Mouse (Mus musculus) heart, adult 2 months (tissue): ENCODE results near the gene Mknk2. TPM values are rescaled to one million over a fixed set of nuclear protein-coding genes. Genes with fewer than 3 reads are reported as not detected.
"Not testable (repeated sequence)": the region's sequence is repeated elsewhere in the genome, so short reads cannot be mapped to it uniquely, and the experiment has no call there.

Source experiments
- DNase-seq, 2 experiments: peaks; one replicate each; pipeline ENCODE4 v3.0.0; 2021
- H3K27ac ChIP-seq: fragments of 200-600 bp; 2 replicates; pipeline ENCODE4 v1.8.1; 2022
- H3K27me3 ChIP-seq: fragments of 200-500 bp; 2 replicates; pipeline ENCODE4 v1.6.1; 2012; ENCODE audit warnings: mild to moderate bottlenecking, low read length, inconsistent platforms, mixed read lengths; ENCODE audit not compliant: control insufficient read depth, insufficient read depth
- H3K36me3 ChIP-seq: fragments of 200-500 bp; 2 replicates; pipeline ENCODE4 v1.6.1; 2012; ENCODE audit warnings: low read length, inconsistent platforms; ENCODE audit not compliant: control insufficient read depth, insufficient read depth
- H3K4me1 ChIP-seq: fragments of 200-500 bp; 2 replicates; pipeline ENCODE4 v1.6.1; 2011; ENCODE audit warnings: low read length; ENCODE audit not compliant: control insufficient read depth, insufficient read depth
- H3K4me3 ChIP-seq: fragments of 200-600 bp; 2 replicates; pipeline ENCODE4 v1.8.1; 2022
- H3K79me2 ChIP-seq: fragments of 200-500 bp; replicated peaks from 2 replicates; pipeline ENCODE4 v1.6.1; 2012; ENCODE audit warnings: mild to moderate bottlenecking, inconsistent platforms, low read length, moderate library complexity, mixed read lengths; ENCODE audit not compliant: control insufficient read depth, insufficient read depth
- H3K9ac ChIP-seq: fragments of 200-500 bp; 2 replicates; pipeline ENCODE4 v1.6.1; 2012; ENCODE audit warnings: low read depth, mild to moderate bottlenecking, control low read depth, inconsistent platforms, low read length, mixed read lengths
- CTCF ChIP-seq: fragments of 200-600 bp; IDR thresholded peaks from 2 replicates; pipeline ENCODE4 v1.8.1; 2022; ENCODE audit warnings: antibody characterized with exemption, mild to moderate bottlenecking, moderate library complexity
- EP300 ChIP-seq: fragments of 200-500 bp; IDR thresholded peaks from 2 replicates; pipeline ENCODE4 v1.6.1; 2011; ENCODE audit warnings: low read depth, low read length, control low read depth; ENCODE audit not compliant: insufficient read depth
- POLR2A ChIP-seq: fragments of 200-500 bp; IDR thresholded peaks from 2 replicates; pipeline ENCODE4 v1.6.1; 2011; ENCODE audit warnings: mild to moderate bottlenecking, low read depth, low read length, control low read depth; ENCODE audit not compliant: insufficient read depth
- WGBS: fragments of 180-500 bp; shearing (Covaris S2); methylation state at CpG from one replicate; pipeline ENCODE4 v1.1.7; 2018; 5-methylcytosine and 5-hydroxymethylcytosine counted together
- intact Hi-C: fragments of 180-260 bp; cut with DNase I; formaldehyde crosslinking; loops from one replicate; pipeline ENCODE4 v1.15.1; 2025
- polyA plus RNA-seq: library from polyadenylated mRNA; depleted of rRNA; stranded (reverse); fragments of >200 nt; gene quantifications from 2 replicates; pipeline ENCODE4 v1.2.3, GENCODE M21; 2012
- total RNA-seq, 2 experiments: library from RNA; stranded (reverse); gene quantifications; 2 replicates each; pipeline ENCODE4 v1.2.3; 2021

The Mknk2 gene
- total and polyA plus RNA-seq, 3 experiments, result 176 to 229 (median 208) TPM

- H3K27ac ChIP-seq, result no peak overlapping the region
- intact Hi-C loops, result no loop called here
These were observed 24.7 kb downstream of the Mknk2 start for GRCm38 (mm10) chr10:80653156-80653720.

GRCm38 (mm10) chr10:80650392-80650791, 27.5 kb downstream of the Mknk2 start:
- Histone ChIP-seq H3K4me3 (no peak overlapping the region), H3K27me3 (no peaks in the 10 kb centered on the region), H3K4me1 (0 out of 2 replicates have a peak, but pooled peaks cover 3% of the 10 kb centered on the region), H3K9ac (no peak overlapping the region), H3K36me3 (no peaks in the 10 kb centered on the region), H3K27ac (no peak overlapping the region), H3K79me2 (no peaks in the 10 kb centered on the region; the same call in 1 of the 2 replicates)
- intact Hi-C loops, result no loop called here
- WGBS, result 80% methylated on average over 10 of the region's 10 CpGs
- TF ChIP-seq CTCF, result no peak
- TF ChIP-seq EP300, result no peak
- TF ChIP-seq POLR2A, result no peak
- DNase-seq, result no peak

More at GRCm38 (mm10) chr10:80653156-80653720, 24.7 kb downstream of the Mknk2 start:
- Histone ChIP-seq H3K4me1 (peaks cover 7% of the 10 kb centered on the region; the same call in 1 of the 2 replicates), H3K36me3 (no peaks in the 10 kb centered on the region), H3K27me3 (no peaks in the 10 kb centered on the region), H3K4me3 (no peak overlapping the region), H3K9ac (no peak overlapping the region), H3K79me2 (no peaks in the 10 kb centered on the region; the same call in none of the 2 replicates)
- no peak for TF ChIP-seq CTCF
- TF ChIP-seq EP300, result no peak
- no peak for TF ChIP-seq POLR2A
- WGBS, result 81% methylated on average over 6 of the region's 6 CpGs
- no peak for DNase-seq

DNA sequence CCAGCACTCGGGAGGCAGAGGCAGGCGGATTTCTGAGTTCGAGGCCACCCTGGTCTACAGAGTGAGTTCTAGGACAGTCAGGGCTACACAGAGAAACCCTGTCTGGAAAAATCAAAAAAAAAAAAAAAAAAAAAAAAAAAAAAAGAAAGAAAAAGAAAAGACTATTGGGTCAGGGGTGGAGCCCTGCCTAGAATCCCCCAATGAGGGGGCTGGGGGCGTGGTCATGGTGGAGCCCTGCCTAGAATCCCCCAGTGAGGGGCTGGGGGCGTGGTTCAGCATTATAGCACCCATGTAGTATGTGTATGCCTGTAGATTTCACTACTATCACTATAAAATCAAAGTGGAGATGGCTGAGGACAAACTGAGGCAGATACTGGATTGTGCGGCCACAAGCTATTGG, 28.0 kb downstream of the Mknk2 start:
- intact Hi-C loops, result not testable (repeated sequence)

GRCm38 (mm10) chr10:80646936-80647335, 31.0 kb downstream of the Mknk2 start:
- no peaks in the 10 kb centered on the region for H3K4me1 ChIP-seq
- 80% methylated on average over 10 of the region's 10 CpGs for WGBS
- H3K79me2 ChIP-seq, result no peaks in the 10 kb centered on the region; the same call in 1 of the 2 replicates
- TF ChIP-seq EP300 (no peak), CTCF (no peak), POLR2A (no peak)
- no peaks in the 10 kb centered on the region for H3K36me3 ChIP-seq
- no peaks in the 10 kb centered on the region for H3K27me3 ChIP-seq
- intact Hi-C loops, result no loop called here
- no peak overlapping the region for H3K9ac ChIP-seq
- no peak for DNase-seq
- no peak overlapping the region for H3K27ac ChIP-seq
- H3K4me3 ChIP-seq, result no peak overlapping the region

More for the DNA sequence above, 28.0 kb downstream of the Mknk2 start:
- not testable (repeated sequence) for H3K36me3 ChIP-seq, H3K27ac ChIP-seq, H3K27me3 ChIP-seq, H3K79me2 ChIP-seq, H3K9ac ChIP-seq, H3K4me3 ChIP-seq, DNase-seq, H3K4me1 ChIP-seq
- 93% methylated on average over 6 of the region's 6 CpGs for WGBS

- Histone ChIP-seq H3K4me1 (peaks cover 2% of the 10 kb centered on the region; the same call in 1 of the 2 replicates), H3K36me3 (no peaks in the 10 kb centered on the region), H3K9ac (no peak overlapping the region), H3K27ac (no peak overlapping the region), H3K27me3 (no peaks in the 10 kb centered on the region), H3K4me3 (no peak overlapping the region), H3K79me2 (peaks cover 12% of the 10 kb centered on the region)
- DNase-seq, result no peak
- TF ChIP-seq CTCF, result no peak
- 56% methylated on average over 6 of the region's 6 CpGs for WGBS
- intact Hi-C loops, result no loop called here
These were observed 42.6 kb downstream of the Mknk2 start for GRCm38 (mm10) chr10:80635345-80635744.

DNA sequence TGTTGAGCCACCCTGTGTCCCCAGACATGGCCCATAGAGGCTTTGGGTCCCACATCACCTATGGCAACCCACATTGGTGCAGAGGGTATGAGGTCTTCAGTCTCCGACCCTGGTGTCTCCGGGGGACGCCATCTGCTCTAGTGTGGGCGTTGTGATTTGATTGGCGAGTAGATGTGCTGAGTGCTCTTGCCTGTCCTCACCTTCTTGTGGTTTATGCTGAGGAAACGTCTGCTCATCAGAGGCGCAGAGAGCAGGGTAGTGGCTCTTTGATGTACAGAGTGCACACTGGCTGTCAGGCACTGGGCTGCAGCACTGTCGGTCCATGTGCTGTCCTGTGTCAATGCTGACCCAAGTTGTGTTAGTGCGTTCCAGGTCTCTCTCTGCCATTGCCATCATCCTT, 49.0 kb downstream of the Mknk2 start:
- no peak overlapping the region for H3K27ac ChIP-seq
- H3K4me3 ChIP-seq, result no peak overlapping the region
- H3K4me1 ChIP-seq, result peaks cover 25% of the 10 kb centered on the region
- no peak overlapping the region for H3K9ac ChIP-seq
- H3K79me2 ChIP-seq, result peaks cover 18% of the 10 kb centered on the region
- H3K36me3 ChIP-seq, result no peaks in the 10 kb centered on the region
- no peaks in the 10 kb centered on the region for H3K27me3 ChIP-seq
- 68% methylated on average over 9 of the region's 9 CpGs for WGBS
- no peak for TF ChIP-seq EP300
- TF ChIP-seq POLR2A, result no peak
- TF ChIP-seq CTCF, result no peak
- no peak for DNase-seq
- intact Hi-C loops, result no loop called here
